Mouse (Mus musculus) cerebellum, adult 9-10 months (tissue): ENCODE measurements at regions not wholly inside any gene's neighbourhood (a gene's known extent, or its start where the extent isn't known, plus 50 kb on each side); places are given as distances from the start of the nearest gene placed in this dataset.

Source experiments
- DNase-seq: peaks from one replicate; pipeline ENCODE4 v3.0.0; 2022

DNA sequence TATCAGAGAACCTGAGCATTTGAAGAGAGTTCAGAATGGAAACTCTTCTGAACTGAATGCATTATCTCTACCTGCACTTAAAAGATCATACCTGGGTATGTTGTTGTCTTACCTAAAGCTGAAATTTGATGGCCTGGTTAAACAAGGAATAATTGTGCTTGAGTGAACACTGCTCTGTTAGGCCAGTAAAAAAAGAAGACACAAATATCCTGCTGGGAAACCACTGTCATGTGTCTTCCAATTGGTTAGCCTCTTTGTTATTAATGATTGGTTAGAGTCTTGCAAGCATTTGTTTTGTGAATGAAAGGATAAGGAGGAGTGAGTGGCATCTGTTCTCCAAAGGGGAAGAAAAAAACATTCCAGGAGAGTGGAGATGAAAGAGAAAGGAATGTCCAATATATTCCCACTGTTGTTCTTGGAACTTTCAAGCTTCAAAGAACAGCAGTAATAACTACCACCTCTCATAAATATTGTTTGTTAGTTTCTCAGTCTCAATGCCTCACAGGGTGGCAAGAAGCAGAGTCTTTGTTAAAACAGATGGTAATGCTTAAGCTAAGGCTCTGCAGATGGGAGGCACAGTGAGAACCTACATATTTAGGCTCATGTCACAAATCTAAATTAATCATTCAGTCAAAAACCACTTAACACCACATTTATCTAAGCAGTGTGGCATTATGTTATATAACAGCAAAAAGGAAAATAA, 165.5 kb downstream of the Dsel start:
- no peak for DNase-seq

DNA sequence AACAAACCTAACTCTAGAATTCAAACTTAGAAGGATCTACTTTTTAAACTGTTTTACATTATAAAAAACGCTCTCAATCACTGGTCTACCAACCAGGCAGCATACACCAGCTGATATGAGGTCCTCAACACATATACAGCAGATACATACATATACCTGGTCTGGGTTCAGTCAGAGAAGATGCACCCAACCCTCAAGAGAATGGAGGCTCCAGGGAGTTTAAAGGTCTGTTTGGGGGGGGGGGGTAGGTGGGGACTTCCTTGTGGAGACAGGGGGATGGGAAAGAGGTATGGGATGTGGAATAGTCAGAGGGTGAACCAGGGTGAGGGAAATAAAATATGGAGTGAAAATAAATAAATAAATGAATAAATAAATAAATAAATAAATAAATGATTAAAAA, 203.8 kb downstream of the Dsel start:
- no peak for DNase-seq

- peak; percentile 7 for DNase-seq
These were observed 204.5 kb downstream of the Dsel start for GRCm38 (mm10) chr1:111660099-111660670.

DNA sequence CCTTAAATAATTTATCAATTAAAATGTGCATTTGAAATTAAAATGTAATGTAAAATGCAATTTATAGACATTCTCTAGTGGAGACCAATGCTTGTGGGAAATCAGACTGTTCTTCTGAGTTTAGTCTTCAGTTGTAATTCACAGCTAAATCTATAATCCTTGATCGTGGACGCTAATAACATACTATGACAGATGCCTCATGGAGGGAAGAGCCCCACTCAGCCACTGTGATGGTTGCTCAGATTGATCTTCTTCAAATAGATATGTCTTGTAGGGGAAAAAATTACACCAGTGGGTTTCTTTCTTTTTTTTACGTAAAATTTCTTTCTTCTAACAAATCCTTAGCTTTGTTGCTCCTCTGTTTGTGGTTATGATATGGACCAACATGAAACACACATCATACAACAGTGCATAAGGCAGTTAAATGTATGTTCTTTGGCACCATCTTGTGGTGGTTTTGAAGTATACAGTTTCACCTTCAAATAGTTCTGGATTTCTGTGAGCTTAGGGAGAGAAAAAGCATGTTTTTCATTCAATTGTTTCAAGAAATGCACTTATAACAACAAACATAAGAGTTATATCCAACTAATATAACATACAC, 230.8 kb downstream of the Dsel start:
- DNase-seq, result peak; percentile 1
